Mouse (Mus musculus) limb, embryonic 15.5 days (tissue): ENCODE results near the gene Ppp4r4. TPM values are rescaled to one million over a fixed set of nuclear protein-coding genes. Genes with fewer than 3 reads are reported as not detected.

ENCODE experiments used
- ATAC-seq: fragments of 200-750 bp; cut with Nextera tagmentation; 2 replicates; pipeline ENCODE4 v1.8.0; 2017; ENCODE audit warnings: low read depth, moderate TSS enrichment; ENCODE audit not compliant: insufficient number of reproducible peaks, low FRiP score, low TSS enrichment
- H3K27ac ChIP-seq: fragments of 300-500 bp; sonication (generic); 2 replicates; pipeline ENCODE4 v1.5.1; 2015; ENCODE audit warnings: moderate library complexity, mild to moderate bottlenecking, inconsistent platforms
- H3K27me3 ChIP-seq: fragments of 300-500 bp; sonication (generic); 2 replicates; pipeline ENCODE4 v1.6.1; 2015; ENCODE audit warnings: inconsistent platforms
- H3K36me3 ChIP-seq: fragments of 300-500 bp; sonication (generic); 2 replicates; pipeline ENCODE4 v1.6.1; 2015; ENCODE audit warnings: inconsistent platforms
- H3K4me1 ChIP-seq: fragments of 300-500 bp; sonication (generic); 2 replicates; pipeline ENCODE4 v1.6.1; 2015; ENCODE audit warnings: inconsistent platforms
- H3K4me2 ChIP-seq: fragments of 300-500 bp; sonication (generic); 2 replicates; pipeline ENCODE4 v1.6.1; 2015; ENCODE audit warnings: mild to moderate bottlenecking, inconsistent platforms
- H3K4me3 ChIP-seq: fragments of 300-500 bp; sonication (generic); 2 replicates; pipeline ENCODE4 v1.5.1; 2015; ENCODE audit warnings: mild to moderate bottlenecking, inconsistent platforms
- H3K9ac ChIP-seq: fragments of 300-500 bp; sonication (generic); 2 replicates; pipeline ENCODE4 v1.6.1; 2015; ENCODE audit warnings: inconsistent platforms
- H3K9me3 ChIP-seq: fragments of 300-500 bp; sonication (generic); 2 replicates; pipeline ENCODE4 v1.6.1; 2016; ENCODE audit warnings: inconsistent platforms
- WGBS: fragments of 180-500 bp; shearing (Covaris S2); methylation state at CpG from one replicate; pipeline ENCODE4 v1.1.7; 2015; 5-methylcytosine and 5-hydroxymethylcytosine counted together
- polyA plus RNA-seq: library from polyadenylated mRNA; unstranded; fragments of >200 nt; fragmentation: Nextera tagmentation; extraction: Ambion mirVana; gene quantifications from 2 replicates; pipeline ENCODE4 v1.2.1, GENCODE M21; 2015

Gene Ppp4r4
- polyA plus RNA-seq, 1 experiment from 2014 or later = 0.67 TPM

DNA sequence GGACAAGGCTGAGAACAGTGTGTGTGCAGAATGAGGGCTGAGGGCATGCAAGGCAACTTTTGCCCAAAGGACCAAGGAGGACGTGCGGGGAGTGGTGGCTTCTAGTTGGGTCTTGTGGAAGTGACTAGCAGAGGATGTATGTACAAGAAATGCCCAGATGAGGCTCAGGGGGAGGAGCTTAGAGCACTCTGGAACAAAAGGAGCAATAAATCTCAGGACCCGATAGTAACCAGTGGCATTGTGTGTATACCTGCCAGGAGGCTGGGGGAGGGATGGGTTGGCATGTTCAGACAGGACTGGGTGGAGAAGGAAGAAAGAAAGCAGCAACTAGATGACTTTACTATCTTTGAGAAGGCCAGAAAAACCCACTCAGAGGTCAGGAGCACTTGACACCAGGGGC is 27.7 kb upstream of the Ppp4r4 start:
- Histone ChIP-seq H3K36me3 (no peaks in the 10 kb centered on the region), H3K9me3 (no peaks in the 10 kb centered on the region), H3K27me3 (no peaks in the 10 kb centered on the region), H3K4me1 (no peaks in the 10 kb centered on the region), H3K4me2 (no peak overlapping the region), H3K4me3 (no peak overlapping the region), H3K27ac (no peak overlapping the region), H3K9ac (no peak overlapping the region)
- 68% methylated on average over 3 of the region's 3 CpGs for WGBS
- no peak for ATAC-seq

DNA sequence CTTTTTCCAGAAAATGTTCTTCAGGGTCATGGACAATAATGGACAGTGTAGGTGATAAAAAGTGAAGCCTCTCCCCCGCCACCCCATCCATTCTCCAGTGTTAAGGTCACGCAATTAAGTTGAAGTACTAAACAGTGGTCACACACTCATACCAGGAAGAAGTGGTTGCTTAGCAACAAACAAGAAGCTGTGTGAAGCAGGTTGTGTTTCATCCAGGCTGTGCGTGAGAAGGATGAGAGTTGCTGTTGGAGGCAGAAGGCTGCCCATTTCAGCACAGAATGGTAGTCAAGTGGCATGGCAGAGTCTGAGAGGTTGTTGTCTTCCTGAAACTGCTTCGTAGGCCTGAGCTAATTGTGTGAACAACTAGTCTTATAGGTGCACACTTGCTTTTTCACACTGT is 23.7 kb upstream of the Ppp4r4 start:
- H3K36me3 ChIP-seq = no peaks in the 10 kb centered on the region
- H3K9ac ChIP-seq = no peak overlapping the region
- no peak for ATAC-seq
- no peak overlapping the region for H3K27ac ChIP-seq
- H3K27me3 ChIP-seq = no peaks in the 10 kb centered on the region
- no peaks in the 10 kb centered on the region for H3K4me1 ChIP-seq
- H3K4me3 ChIP-seq = no peak overlapping the region
- WGBS = 85% methylated on average over 4 of the region's 4 CpGs
- H3K9me3 ChIP-seq = no peaks in the 10 kb centered on the region
- no peak overlapping the region for H3K4me2 ChIP-seq

DNA sequence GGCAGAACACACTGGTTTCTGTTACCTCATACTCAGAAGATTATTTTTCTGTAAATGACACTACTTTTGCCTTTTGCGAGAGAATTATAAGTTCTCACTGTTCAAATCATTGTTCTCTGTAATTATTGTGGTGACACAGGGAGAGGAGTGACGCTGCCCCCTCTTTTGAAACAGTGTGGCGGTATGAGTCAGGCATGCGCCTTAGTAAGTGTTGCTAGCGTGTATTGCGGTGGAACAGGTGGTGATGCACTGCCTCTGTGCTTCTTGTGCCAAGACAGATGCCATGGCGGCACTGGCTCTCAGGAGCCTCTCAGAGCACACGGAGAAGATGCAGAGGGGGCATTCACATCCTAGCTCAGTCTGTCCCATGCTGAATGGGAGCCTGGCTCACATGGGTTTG is 22.2 kb upstream of the Ppp4r4 start:
- no peaks in the 10 kb centered on the region for H3K4me1 ChIP-seq
- H3K9me3 ChIP-seq = no peaks in the 10 kb centered on the region
- 87% methylated on average over 8 of the region's 8 CpGs for WGBS
- no peaks in the 10 kb centered on the region for H3K27me3 ChIP-seq
- no peaks in the 10 kb centered on the region for H3K36me3 ChIP-seq
- no peak overlapping the region for H3K4me3 ChIP-seq
- no peak overlapping the region for H3K4me2 ChIP-seq
- no peak overlapping the region for H3K9ac ChIP-seq
- H3K27ac ChIP-seq = no peak overlapping the region
- no peak for ATAC-seq

DNA sequence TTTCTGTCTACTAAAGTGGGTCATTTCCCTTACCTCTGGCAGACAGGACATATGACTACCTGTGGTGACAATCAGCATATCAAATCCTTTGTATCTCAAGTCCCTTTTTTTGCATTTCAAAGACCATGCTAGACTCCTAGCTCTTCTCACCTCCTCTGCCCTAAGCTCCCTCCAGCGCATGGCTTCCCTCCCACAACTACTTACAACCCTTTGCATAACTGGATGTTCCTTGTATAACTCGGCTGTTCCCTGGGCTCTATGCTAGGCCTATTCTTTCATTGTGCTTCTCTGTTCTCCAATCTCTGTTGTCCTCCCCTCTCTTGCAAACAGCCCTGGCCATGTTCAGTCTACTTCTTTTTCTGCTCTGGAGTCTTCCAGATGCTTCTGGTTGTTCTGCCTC is 20.5 kb upstream of the Ppp4r4 start:
- Histone ChIP-seq H3K27me3 (no peaks in the 10 kb centered on the region), H3K27ac (no peak overlapping the region), H3K36me3 (no peaks in the 10 kb centered on the region), H3K9me3 (no peaks in the 10 kb centered on the region), H3K4me3 (no peak overlapping the region), H3K4me1 (no peaks in the 10 kb centered on the region), H3K4me2 (no peak overlapping the region), H3K9ac (no peak overlapping the region)
- no peak for ATAC-seq
- WGBS = 38% methylated on average over 2 of the region's 2 CpGs

DNA sequence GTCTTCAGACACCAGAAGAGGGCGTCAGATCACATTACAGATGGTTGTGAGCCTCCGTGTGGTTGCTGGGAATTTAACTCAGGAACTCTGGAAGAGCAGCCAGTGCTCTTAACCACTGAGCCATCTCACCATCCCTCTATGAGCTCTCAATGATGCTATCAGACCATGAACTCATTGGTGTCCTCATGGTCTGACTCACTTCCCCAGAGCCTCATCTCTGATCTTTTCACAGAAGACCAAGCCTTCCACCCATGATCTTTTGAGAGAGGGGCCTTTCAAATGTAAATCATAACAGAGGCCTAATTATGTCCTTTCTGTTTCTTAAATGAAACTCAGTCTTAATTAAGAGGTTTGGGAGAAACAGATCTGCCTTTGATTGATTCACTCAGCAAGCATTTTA is 19.0 kb upstream of the Ppp4r4 start:
- H3K4me1 ChIP-seq = no peaks in the 10 kb centered on the region
- H3K4me2 ChIP-seq = no peak overlapping the region
- H3K36me3 ChIP-seq = no peaks in the 10 kb centered on the region
- no peak for ATAC-seq
- no peak overlapping the region for H3K9ac ChIP-seq
- no peaks in the 10 kb centered on the region for H3K9me3 ChIP-seq
- no peaks in the 10 kb centered on the region for H3K27me3 ChIP-seq
- H3K4me3 ChIP-seq = no peak overlapping the region
- 53% methylated on average over 2 of the region's 2 CpGs for WGBS
- H3K27ac ChIP-seq = no peak overlapping the region

DNA sequence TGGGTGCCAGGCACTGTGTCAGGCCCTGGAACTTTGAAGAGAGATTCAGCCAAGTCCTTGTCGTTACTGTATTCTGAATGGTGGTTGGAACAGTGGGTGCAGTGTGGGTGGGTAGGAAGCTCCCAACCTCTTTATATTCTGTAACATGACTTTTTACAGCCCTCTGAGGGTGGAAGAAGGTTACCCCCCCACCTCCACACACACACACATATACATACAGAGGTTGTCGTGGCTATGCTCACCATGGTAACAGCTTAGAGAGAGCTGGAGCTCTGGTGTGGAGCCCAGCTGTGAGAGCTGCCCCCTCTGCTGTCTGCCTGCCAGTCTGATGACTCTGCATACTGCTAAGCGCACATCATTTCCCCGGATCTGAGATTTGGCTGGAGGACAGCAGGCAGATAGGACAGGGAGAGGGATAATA is 18.6 kb upstream of the Ppp4r4 start:
- 33% methylated on average over 4 of the region's 4 CpGs for WGBS

DNA sequence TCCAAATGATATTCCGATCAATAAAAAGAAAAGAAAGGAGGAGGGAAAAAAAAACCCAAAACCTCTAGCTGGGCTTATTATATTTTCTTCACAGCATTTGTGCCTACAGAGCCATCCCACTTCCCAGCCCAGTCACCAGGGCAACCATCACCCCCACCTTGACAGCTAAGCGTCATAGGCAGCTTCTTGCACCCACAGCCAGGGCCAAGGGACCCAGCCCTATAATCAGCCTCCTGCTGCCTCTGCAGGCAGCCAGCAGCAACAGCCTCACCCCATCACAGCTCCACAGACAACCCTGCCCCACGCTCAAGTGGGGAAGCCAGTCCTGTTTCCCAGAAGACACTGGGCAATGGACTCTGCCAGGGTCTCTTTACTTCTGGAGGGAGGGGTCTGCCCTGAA is 17.7 kb upstream of the Ppp4r4 start:
- H3K27me3 ChIP-seq = no peaks in the 10 kb centered on the region
- H3K9ac ChIP-seq = no peak overlapping the region
- no peak overlapping the region for H3K4me3 ChIP-seq
- WGBS = 65% methylated on average over 3 of the region's 3 CpGs
- H3K36me3 ChIP-seq = no peaks in the 10 kb centered on the region
- no peaks in the 10 kb centered on the region for H3K4me1 ChIP-seq
- H3K4me2 ChIP-seq = no peak overlapping the region
- H3K9me3 ChIP-seq = no peaks in the 10 kb centered on the region
- no peak overlapping the region for H3K27ac ChIP-seq
- no peak for ATAC-seq

More for the DNA sequence above, 18.6 kb upstream of the Ppp4r4 start:
- no peak overlapping the region for H3K27ac ChIP-seq
- no peak for ATAC-seq
- H3K27me3 ChIP-seq = no peaks in the 10 kb centered on the region
- no peaks in the 10 kb centered on the region for H3K36me3 ChIP-seq
- H3K4me3 ChIP-seq = no peak overlapping the region
- H3K9ac ChIP-seq = no peak overlapping the region
- H3K9me3 ChIP-seq = no peaks in the 10 kb centered on the region
- H3K4me1 ChIP-seq = no peaks in the 10 kb centered on the region
- no peak overlapping the region for H3K4me2 ChIP-seq

DNA sequence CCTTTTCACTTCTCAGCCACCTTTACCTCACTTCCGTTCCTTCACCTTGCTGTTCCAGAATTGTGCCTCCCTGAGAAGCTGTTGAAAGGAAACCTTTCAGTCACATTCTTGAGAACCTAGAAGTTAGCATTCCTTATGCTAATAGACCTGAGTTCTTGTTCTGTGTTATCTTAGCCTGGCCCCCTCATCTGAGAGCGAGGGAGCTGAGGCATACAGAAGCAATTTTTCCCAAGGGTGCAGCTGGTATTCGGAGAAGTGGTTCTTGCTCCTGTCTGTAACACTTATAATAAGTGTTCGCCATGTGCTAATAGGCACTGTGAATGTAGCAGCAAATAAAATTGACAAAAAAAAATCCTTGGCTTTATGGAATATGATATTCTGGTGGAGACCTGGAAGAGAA is 16.4 kb upstream of the Ppp4r4 start:
- H3K4me1 ChIP-seq = no peaks in the 10 kb centered on the region
- H3K27ac ChIP-seq = no peak overlapping the region
- WGBS = 73% methylated on average over 4 of the region's 4 CpGs
- H3K4me2 ChIP-seq = no peak overlapping the region
- ATAC-seq = no peak
- H3K9me3 ChIP-seq = no peaks in the 10 kb centered on the region
- no peak overlapping the region for H3K9ac ChIP-seq
- H3K27me3 ChIP-seq = no peaks in the 10 kb centered on the region
- no peaks in the 10 kb centered on the region for H3K36me3 ChIP-seq
- no peak overlapping the region for H3K4me3 ChIP-seq

DNA sequence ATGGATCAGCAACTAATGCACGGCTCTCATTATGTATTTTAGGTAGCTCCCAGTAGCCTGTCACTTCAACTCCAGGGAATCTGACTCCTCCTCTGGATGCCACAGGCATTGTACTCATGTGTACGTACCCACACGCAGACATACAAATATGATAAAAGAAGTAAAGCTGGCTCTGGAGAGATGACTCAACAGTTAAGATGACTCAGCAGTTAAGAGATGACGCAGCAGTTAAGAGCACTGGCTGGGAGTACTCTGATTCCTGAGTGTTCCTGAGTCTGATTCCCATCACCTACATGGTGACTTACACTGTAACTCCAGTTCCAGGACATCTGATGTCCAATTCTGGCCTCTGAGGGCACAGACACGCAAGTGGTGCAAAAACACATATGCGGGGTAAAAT is 13.4 kb upstream of the Ppp4r4 start:
- Histone ChIP-seq H3K36me3 (no peaks in the 10 kb centered on the region), H3K27ac (no peak overlapping the region), H3K9ac (no peak overlapping the region), H3K9me3 (no peaks in the 10 kb centered on the region), H3K27me3 (no peaks in the 10 kb centered on the region), H3K4me1 (no peaks in the 10 kb centered on the region), H3K4me3 (no peak overlapping the region), H3K4me2 (no peak overlapping the region)
- no peak for ATAC-seq
- WGBS = 85% methylated on average over 6 of the region's 6 CpGs

DNA sequence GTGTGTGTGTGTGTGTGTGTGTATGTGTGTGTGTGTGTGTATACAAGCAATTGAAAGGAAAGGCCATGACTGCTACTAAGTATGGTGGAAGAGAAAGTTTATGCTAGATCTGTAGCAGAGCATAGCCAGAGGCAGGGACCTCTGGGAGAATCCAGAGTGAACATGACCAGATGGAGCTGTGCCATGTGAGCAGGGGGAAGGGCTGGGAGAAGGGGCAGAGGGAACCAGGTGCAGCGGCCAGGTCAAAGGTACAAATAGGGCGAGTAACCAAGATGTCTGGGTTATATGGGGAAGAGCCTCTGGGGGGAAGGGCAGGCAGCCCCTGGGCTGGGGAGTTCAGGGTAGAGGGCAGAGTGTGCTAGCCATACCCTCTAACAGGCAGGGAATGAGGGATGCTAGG is 1.5 kb upstream of the Ppp4r4 start:
- Histone ChIP-seq H3K27ac (no peak overlapping the region), H3K36me3 (no peaks in the 10 kb centered on the region), H3K4me1 (peaks cover 13% of the 10 kb centered on the region), H3K4me3 (no peak overlapping the region), H3K9me3 (no peaks in the 10 kb centered on the region), H3K27me3 (peaks cover 15% of the 10 kb centered on the region), H3K9ac (no peak overlapping the region), H3K4me2 (no peak overlapping the region)
- WGBS = 62% methylated on average over 2 of the region's 2 CpGs
- ATAC-seq = no peak

DNA sequence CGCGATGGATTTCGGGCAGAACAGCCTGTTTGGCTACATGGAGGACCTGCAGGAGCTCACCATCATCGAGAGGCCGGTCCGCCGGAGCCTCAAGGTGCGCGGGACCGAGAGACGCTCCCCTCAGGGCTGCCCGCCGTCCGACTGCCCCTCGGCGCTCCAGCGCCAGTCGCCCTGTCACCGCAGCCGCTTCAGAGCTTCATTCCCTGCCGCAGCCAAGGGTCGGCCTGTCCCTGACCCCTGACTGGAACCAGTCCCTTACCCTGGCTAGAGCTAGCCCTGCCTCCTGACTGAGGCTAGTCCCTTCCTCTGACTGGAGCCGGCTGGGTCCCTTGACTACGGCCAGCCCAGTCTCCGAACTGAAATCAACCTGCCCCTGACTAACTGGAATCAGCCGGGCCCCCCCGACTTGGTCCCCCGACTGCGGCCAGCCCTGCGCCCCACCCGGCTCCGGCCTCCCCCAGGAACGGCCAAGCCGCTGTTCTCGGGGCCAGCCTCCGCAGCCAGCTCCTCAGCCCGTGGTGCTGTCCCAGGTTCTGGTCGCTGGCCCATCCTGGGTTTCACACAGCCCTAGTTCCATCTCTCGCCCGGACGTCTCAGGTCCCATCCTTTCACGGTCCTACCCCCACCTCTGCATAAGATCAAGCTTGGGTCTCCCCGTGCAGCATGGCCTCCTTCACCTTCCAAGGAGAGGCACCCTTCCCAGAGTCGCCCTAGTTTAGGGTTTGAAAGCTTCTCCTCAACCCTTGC is 739 bp downstream of the Ppp4r4 start:
- H3K4me1 ChIP-seq = peaks cover 13% of the 10 kb centered on the region
- 1% methylated on average over 42 of the region's 44 CpGs for WGBS
- peak; percentile 36; the same call in 1 of the 2 replicates for ATAC-seq
- peak overlapping the region; percentile 99 for H3K4me2 ChIP-seq
- no peaks in the 10 kb centered on the region for H3K36me3 ChIP-seq
- H3K27me3 ChIP-seq = peaks cover 15% of the 10 kb centered on the region
- H3K27ac ChIP-seq = no peak overlapping the region
- H3K9ac ChIP-seq = peak overlapping the region; percentile 58
- H3K4me3 ChIP-seq = peak overlapping the region; percentile 69
- H3K9me3 ChIP-seq = no peaks in the 10 kb centered on the region

DNA sequence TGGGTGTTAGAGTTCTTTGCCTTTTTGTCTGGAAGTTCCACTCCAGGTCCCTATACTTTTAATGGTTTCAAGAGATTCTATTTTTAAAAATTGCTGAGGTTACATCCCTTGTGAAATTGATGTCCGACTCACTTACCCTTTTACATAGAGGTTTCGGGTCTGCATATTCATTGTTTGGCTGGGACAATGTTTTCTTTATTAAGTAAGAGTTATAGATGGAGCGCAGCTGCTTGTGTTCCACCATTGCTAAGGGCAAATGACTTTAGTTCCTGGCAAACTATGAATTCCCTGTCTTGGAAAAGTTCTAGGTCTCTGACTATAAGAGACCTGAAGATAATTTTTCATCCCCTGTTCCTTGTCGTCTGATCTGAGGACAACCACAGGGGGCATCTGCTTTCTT is 8.3 kb downstream of the Ppp4r4 start:
- Histone ChIP-seq H3K4me1 (no peaks in the 10 kb centered on the region), H3K36me3 (no peaks in the 10 kb centered on the region), H3K9me3 (no peaks in the 10 kb centered on the region), H3K27me3 (no peaks in the 10 kb centered on the region), H3K4me2 (no peak overlapping the region), H3K4me3 (no peak overlapping the region), H3K27ac (no peak overlapping the region), H3K9ac (no peak overlapping the region)
- 68% methylated on average over 4 of the region's 4 CpGs for WGBS
- no peak for ATAC-seq

DNA sequence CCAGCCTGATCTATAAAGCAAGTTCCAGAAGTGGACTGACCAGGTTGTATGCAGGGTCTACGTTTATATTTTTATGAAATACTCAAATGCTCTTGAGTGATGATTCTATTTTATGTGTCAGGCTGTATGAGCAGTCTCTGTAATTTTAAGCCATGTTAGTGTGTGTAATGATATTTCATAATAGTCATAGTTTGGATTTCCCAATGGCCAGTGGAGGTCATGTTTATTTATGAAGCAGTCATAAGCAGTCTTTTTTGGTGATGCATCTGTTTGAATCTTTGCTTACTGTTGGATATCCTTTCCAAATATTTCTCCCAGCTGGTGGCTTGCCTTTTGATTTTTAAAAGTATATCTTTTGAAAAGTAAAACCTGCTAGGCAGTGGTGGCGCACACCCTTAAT is 11.3 kb downstream of the Ppp4r4 start:
- H3K9ac ChIP-seq = no peak overlapping the region
- no peaks in the 10 kb centered on the region for H3K4me1 ChIP-seq
- no peaks in the 10 kb centered on the region for H3K27me3 ChIP-seq
- WGBS = 80% methylated on average over 2 of the region's 2 CpGs
- H3K4me2 ChIP-seq = no peak overlapping the region
- H3K9me3 ChIP-seq = no peaks in the 10 kb centered on the region
- no peak overlapping the region for H3K4me3 ChIP-seq
- no peak for ATAC-seq
- no peaks in the 10 kb centered on the region for H3K36me3 ChIP-seq
- no peak overlapping the region for H3K27ac ChIP-seq
